Mouse (Mus musculus): ENCODE results near the gene Ptprt. TPM values are rescaled to one million over a fixed set of nuclear protein-coding genes. Genes with fewer than 3 reads are reported as not detected.

The Ptprt gene
- polyA plus RNA-seq, 1 experiment from 2014 or later: 3.2 TPM

- no peak overlapping the region for H3K27ac ChIP-seq
- H3K9ac ChIP-seq: no peak overlapping the region
- no peaks in the 10 kb centered on the region for H3K36me3 ChIP-seq
- ATAC-seq (replicated peaks; ENCODE audit: low FRiP score): no peak
- H3K9me3 ChIP-seq (replicated peaks): no peaks in the 10 kb centered on the region
- H3K27me3 ChIP-seq: no peaks in the 10 kb centered on the region
- no peaks in the 10 kb centered on the region for H3K4me1 ChIP-seq
- H3K4me2 ChIP-seq: no peak overlapping the region
- WGBS: 86% methylated on average over 3 of the region's 3 CpGs
- no peak overlapping the region for H3K4me3 ChIP-seq (replicated peaks)
These were observed 780.0 kb downstream of the Ptprt start for GRCm38 (mm10) chr2:161880941-161881340.

- H3K4me1 ChIP-seq: no peaks in the 10 kb centered on the region
- no peaks in the 10 kb centered on the region for H3K36me3 ChIP-seq
- no peak overlapping the region for H3K9ac ChIP-seq
- H3K27ac ChIP-seq: no peak overlapping the region
- H3K4me2 ChIP-seq: no peak overlapping the region
- WGBS: 37% methylated on average over 4 of the region's 4 CpGs
- no peaks in the 10 kb centered on the region for H3K27me3 ChIP-seq
- no peak overlapping the region for H3K4me3 ChIP-seq (replicated peaks)
- no peaks in the 10 kb centered on the region for H3K9me3 ChIP-seq (replicated peaks)
- no peak for ATAC-seq (replicated peaks; ENCODE audit: low FRiP score)
These were observed 795.7 kb downstream of the Ptprt start for GRCm38 (mm10) chr2:161865231-161865630.

GRCm38 (mm10) chr2:161858813-161859212 lies 802.1 kb downstream of the Ptprt start:
- ATAC-seq (replicated peaks; ENCODE audit: low FRiP score): no peak
- Histone ChIP-seq H3K27me3 (no peaks in the 10 kb centered on the region), H3K9me3 (replicated peaks) (no peaks in the 10 kb centered on the region), H3K4me1 (no peaks in the 10 kb centered on the region), H3K4me3 (replicated peaks) (no peak overlapping the region), H3K36me3 (no peaks in the 10 kb centered on the region), H3K4me2 (no peak overlapping the region), H3K9ac (no peak overlapping the region), H3K27ac (no peak overlapping the region)
- 78% methylated on average over 1 of the region's 1 CpGs for WGBS

- H3K4me3 ChIP-seq (replicated peaks): no peak overlapping the region
- no peaks in the 10 kb centered on the region for H3K4me1 ChIP-seq
- H3K36me3 ChIP-seq: no peaks in the 10 kb centered on the region
- no peak overlapping the region for H3K4me2 ChIP-seq
- no peaks in the 10 kb centered on the region for H3K9me3 ChIP-seq (replicated peaks)
- no peak overlapping the region for H3K9ac ChIP-seq
- no peak overlapping the region for H3K27ac ChIP-seq
- 89% methylated on average over 1 of the region's 1 CpGs for WGBS
- ATAC-seq (replicated peaks; ENCODE audit: low FRiP score): no peak
- H3K27me3 ChIP-seq: no peaks in the 10 kb centered on the region
These were observed 802.6 kb downstream of the Ptprt start for GRCm38 (mm10) chr2:161858361-161858760.

GRCm38 (mm10) chr2:161835001-161835400 lies 825.9 kb downstream of the Ptprt start:
- no peak overlapping the region for H3K4me3 ChIP-seq (replicated peaks)
- H3K27me3 ChIP-seq: no peaks in the 10 kb centered on the region
- no peak overlapping the region for H3K4me2 ChIP-seq
- no peak for ATAC-seq (replicated peaks; ENCODE audit: low FRiP score)
- no peak overlapping the region for H3K9ac ChIP-seq
- H3K9me3 ChIP-seq (replicated peaks): no peaks in the 10 kb centered on the region
- no peak overlapping the region for H3K27ac ChIP-seq
- WGBS: 88% methylated on average over 4 of the region's 4 CpGs
- no peaks in the 10 kb centered on the region for H3K4me1 ChIP-seq
- no peaks in the 10 kb centered on the region for H3K36me3 ChIP-seq

GRCm38 (mm10) chr2:161833846-161834245 lies 827.1 kb downstream of the Ptprt start:
- H3K9ac ChIP-seq: no peak overlapping the region
- no peak for ATAC-seq (replicated peaks; ENCODE audit: low FRiP score)
- no peaks in the 10 kb centered on the region for H3K36me3 ChIP-seq
- no peak overlapping the region for H3K4me2 ChIP-seq
- no peaks in the 10 kb centered on the region for H3K4me1 ChIP-seq
- WGBS: 92% methylated on average over 2 of the region's 2 CpGs
- H3K27me3 ChIP-seq: no peaks in the 10 kb centered on the region
- H3K27ac ChIP-seq: no peak overlapping the region
- H3K4me3 ChIP-seq (replicated peaks): no peak overlapping the region
- H3K9me3 ChIP-seq (replicated peaks): no peaks in the 10 kb centered on the region

- Histone ChIP-seq H3K9ac (no peak overlapping the region), H3K9me3 (replicated peaks) (no peaks in the 10 kb centered on the region), H3K27me3 (no peaks in the 10 kb centered on the region), H3K36me3 (no peaks in the 10 kb centered on the region), H3K4me2 (no peak overlapping the region), H3K27ac (no peak overlapping the region), H3K4me1 (no peaks in the 10 kb centered on the region), H3K4me3 (replicated peaks) (no peak overlapping the region)
- 79% methylated on average over 1 of the region's 1 CpGs for WGBS
- no peak for ATAC-seq (replicated peaks; ENCODE audit: low FRiP score)
These were observed 847.6 kb downstream of the Ptprt start for GRCm38 (mm10) chr2:161813326-161813725.

GRCm38 (mm10) chr2:161808086-161808801 lies 852.7 kb downstream of the Ptprt start:
- 70% methylated on average over 9 of the region's 9 CpGs for WGBS
- no peak for ATAC-seq (replicated peaks; ENCODE audit: low FRiP score)
- 0 out of 2 replicates have a peak, but pooled peaks cover 3% of the 10 kb centered on the region for H3K4me1 ChIP-seq
- no peaks in the 10 kb centered on the region for H3K36me3 ChIP-seq
- no peak overlapping the region for H3K27ac ChIP-seq
- no peaks in the 10 kb centered on the region for H3K27me3 ChIP-seq
- no peak overlapping the region for H3K9ac ChIP-seq
- no peak overlapping the region for H3K4me2 ChIP-seq
- H3K9me3 ChIP-seq (replicated peaks): no peaks in the 10 kb centered on the region
- no peak overlapping the region for H3K4me3 ChIP-seq (replicated peaks)

GRCm38 (mm10) chr2:161806287-161807007 lies 854.5 kb downstream of the Ptprt start:
- H3K9me3 ChIP-seq (replicated peaks): no peaks in the 10 kb centered on the region
- H3K27ac ChIP-seq: no peak overlapping the region
- no peak overlapping the region for H3K4me3 ChIP-seq (replicated peaks)
- H3K4me2 ChIP-seq: no peak overlapping the region
- H3K4me1 ChIP-seq: 0 out of 2 replicates have a peak, but pooled peaks cover 3% of the 10 kb centered on the region
- 34% methylated on average over 8 of the region's 8 CpGs for WGBS
- no peaks in the 10 kb centered on the region for H3K27me3 ChIP-seq
- no peak overlapping the region for H3K9ac ChIP-seq
- no peak for ATAC-seq (replicated peaks; ENCODE audit: low FRiP score)
- H3K36me3 ChIP-seq: no peaks in the 10 kb centered on the region

GRCm38 (mm10) chr2:161799946-161800345 lies 861.0 kb downstream of the Ptprt start:
- 84% methylated on average over 6 of the region's 6 CpGs for WGBS
- H3K4me2 ChIP-seq: no peak overlapping the region
- ATAC-seq (replicated peaks; ENCODE audit: low FRiP score): no peak

GRCm38 (mm10) chr2:161767528-161767927 lies 893.4 kb downstream of the Ptprt start:
- H3K27me3 ChIP-seq: no peaks in the 10 kb centered on the region
- H3K4me2 ChIP-seq: no peak overlapping the region
- H3K9me3 ChIP-seq (replicated peaks): no peaks in the 10 kb centered on the region
- no peaks in the 10 kb centered on the region for H3K36me3 ChIP-seq
- no peak for ATAC-seq (replicated peaks; ENCODE audit: low FRiP score)
- H3K9ac ChIP-seq: no peak overlapping the region
- H3K4me1 ChIP-seq: no peaks in the 10 kb centered on the region
- no peak overlapping the region for H3K27ac ChIP-seq
- no peak overlapping the region for H3K4me3 ChIP-seq (replicated peaks)
- 81% methylated on average over 2 of the region's 2 CpGs for WGBS

More at GRCm38 (mm10) chr2:161799946-161800345, 861.0 kb downstream of the Ptprt start:
- Histone ChIP-seq H3K27me3 (no peaks in the 10 kb centered on the region), H3K27ac (no peak overlapping the region), H3K9me3 (replicated peaks) (no peaks in the 10 kb centered on the region), H3K36me3 (no peaks in the 10 kb centered on the region), H3K4me3 (replicated peaks) (no peak overlapping the region), H3K4me1 (no peaks in the 10 kb centered on the region), H3K9ac (no peak overlapping the region)

GRCm38 (mm10) chr2:161713024-161713423 lies 947.9 kb downstream of the Ptprt start:
- ATAC-seq (replicated peaks; ENCODE audit: low FRiP score): no peak
- H3K9ac ChIP-seq: no peak overlapping the region
- no peaks in the 10 kb centered on the region for H3K27me3 ChIP-seq
- H3K9me3 ChIP-seq (replicated peaks): no peaks in the 10 kb centered on the region
- no peak overlapping the region for H3K27ac ChIP-seq
- H3K4me3 ChIP-seq (replicated peaks): no peak overlapping the region
- H3K4me1 ChIP-seq: no peaks in the 10 kb centered on the region
- H3K4me2 ChIP-seq: no peak overlapping the region
- no peaks in the 10 kb centered on the region for H3K36me3 ChIP-seq
- WGBS: 27% methylated on average over 4 of the region's 4 CpGs
